Mouse (Mus musculus) adrenal gland (tissue): ENCODE measurements around the gene Pcdh20.

ENCODE experiments used
- intact Hi-C: fragments of 180-260 bp; cut with DNase I; formaldehyde crosslinking; loops from one replicate; pipeline ENCODE4 v1.15.1; 2025
- long read RNA-seq, 2 experiments: library from polyadenylated mRNA; unstranded; transcript quantifications; one replicate each; pipeline ENCODE4 v2.0.0; 2020; ENCODE audit warnings: borderline replicate concordance in 1 of 2; ENCODE audit not compliant: insufficient replicate concordance in 1 of 2

Pcdh20 gene
- long read RNA-seq, experiment 1, partial matches to known transcripts, result 0 of 1 reads
- long read RNA-seq, experiment 1, other reads (novel, unspliced or antisense), result 1 of 1 reads
- long read RNA-seq, experiment 2, result 0 reads

DNA sequence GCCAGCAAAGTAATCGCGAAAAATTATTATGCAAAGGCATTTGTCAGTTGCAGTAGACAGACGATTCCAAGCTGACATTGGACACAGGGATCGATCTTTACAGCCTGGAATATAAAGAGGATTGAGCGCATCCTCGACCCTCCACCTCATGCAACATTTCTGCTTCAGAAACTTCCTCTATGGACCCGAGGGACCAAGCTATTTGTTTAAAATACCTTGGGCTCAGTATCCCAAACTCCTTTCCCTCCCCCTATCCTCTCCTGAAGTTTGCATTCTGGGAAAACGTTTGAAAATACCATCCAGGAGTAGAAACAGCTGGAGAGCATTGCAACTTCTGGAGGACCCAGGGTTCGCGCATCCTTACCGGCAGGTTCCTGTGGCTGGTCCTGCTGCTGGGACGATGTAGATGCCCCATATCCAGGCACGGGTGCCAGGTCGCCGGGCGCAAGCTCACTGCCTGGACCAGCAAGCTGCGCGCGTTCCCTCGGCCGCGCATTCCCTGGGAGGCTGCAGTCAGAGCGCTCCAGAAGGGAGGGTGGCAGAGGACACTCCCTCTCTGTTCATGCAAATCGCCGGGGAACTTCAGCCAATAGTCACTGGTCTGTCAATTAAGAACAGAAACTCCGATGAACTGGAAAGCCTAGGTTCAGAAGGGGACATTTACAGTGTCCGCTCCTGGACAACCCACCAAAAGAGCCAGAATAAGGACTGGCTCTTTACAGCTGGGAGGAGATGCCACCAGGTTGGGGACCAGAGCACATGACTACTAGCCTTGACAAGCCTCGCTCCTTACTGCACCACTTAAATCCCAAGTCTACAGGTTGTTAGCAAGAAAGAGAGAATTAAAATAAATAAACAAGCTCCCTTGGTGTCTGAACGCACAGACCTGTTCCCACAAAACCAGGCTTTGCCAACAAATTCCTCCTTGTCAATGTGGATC is at the start of gene Pcdh20:
TSS of gene Pcdh20 (minus strand) at position 902 of the 940 bp plus-strand sequence.
- intact Hi-C loops, result no loop called here

DNA sequence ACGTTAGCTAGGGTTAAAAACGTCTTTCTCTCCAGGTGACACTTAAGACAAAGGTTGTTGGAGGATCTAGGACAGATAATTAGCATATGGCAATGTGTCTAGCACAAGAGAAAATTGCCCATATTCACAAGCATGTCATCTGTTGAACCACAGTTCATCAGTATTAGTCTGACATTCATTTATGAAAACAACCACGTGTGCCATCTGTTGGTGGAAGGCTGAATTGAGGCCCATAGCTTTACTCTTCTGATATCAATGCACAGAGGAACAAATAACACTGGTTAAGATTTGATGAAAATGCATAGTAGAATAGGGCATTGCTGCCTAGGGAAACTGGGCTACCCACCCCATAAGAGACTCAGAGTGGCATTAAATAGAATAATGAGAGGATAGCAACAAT is 8.7 kb upstream of the Pcdh20 start:
- intact Hi-C loops, result no loop called here

DNA sequence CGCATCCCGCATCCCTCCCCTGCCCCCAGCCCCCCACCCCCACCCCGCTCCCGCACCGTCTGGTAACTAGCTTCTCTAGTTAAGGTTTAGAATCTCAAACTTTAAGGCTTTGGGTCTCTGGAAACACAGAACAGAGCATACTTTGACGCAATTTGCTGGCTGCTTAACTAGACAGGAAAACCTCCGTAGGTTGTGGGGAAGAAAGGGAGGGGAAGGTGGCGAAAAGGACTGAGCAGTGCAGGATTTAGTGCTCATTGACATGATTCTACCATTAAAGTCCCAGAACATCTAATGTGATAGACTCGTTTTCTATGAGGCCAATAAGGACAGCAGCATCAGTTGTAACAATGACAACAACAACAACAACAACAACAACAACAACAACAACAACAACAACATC is 1.2 kb downstream of the Pcdh20 start:
- intact Hi-C loops, result loop anchor here (5.0 kb wide), 1 partner anchor 1003 kb away; no protein-coding TSS in a partner anchor

DNA sequence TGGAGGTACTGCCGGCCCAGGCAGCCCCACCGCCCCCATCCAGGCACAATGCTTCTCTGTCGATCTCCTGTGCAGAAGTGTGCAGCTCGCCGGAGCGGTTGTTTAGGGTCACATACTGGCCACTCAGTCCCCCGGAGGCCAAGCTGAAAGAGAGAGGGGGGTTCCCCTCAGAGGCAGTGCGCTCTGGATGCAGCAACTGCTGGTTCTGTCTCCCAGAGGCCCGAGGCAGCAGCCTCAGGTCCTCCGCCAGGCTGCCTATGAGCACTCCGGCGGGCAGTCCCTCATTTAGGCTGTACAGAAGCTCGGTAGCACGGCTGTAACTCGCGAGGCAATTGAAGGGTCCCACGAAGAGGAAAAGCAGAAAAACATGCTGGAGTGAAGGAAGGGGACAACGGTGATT is 1.8 kb downstream of the Pcdh20 start:
- intact Hi-C loops, result loop anchor here (5.0 kb wide), 1 partner anchor 1002 kb away; no protein-coding TSS in a partner anchor

DNA sequence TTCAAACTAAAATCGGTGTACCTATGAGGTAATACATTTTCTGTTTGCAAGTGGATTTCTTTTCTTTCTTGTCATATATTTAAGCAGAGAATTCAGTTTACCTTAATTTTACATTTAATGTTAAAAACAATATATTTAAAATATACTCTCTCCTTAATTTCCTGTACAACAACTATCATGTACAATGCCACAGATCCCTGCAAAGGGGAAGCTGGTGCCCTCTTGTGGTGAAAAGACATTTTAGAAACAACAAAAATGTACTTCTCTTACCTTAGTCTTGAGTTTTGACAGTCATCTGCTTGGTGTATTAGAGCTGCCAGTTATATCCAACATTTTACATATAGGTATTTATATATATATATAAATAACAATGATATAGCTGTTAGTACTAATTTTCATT is 4.8 kb downstream of the Pcdh20 start:
- intact Hi-C loops, result loop anchor here (5.0 kb wide), 1 partner anchor 999 kb away; no protein-coding TSS in a partner anchor

DNA sequence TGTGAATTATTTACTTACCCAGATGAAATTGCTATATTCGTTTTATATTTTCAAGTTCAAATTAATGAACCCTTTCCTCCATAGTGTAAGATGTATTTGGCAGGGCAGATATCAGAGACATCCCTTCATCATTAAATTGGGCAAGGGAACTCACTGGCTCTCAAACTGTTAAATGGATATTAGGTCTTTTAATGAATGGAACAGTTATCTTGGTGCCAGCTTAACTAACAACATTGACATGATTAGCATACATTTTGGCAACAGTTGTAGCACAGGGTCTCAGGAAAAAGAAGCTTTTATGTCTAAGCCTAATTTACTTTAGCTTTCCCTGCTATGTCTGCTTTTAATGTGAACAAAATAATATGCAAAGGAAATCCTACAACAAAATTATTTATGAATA is 6.8 kb downstream of the Pcdh20 start:
- intact Hi-C loops, result no loop called here

DNA sequence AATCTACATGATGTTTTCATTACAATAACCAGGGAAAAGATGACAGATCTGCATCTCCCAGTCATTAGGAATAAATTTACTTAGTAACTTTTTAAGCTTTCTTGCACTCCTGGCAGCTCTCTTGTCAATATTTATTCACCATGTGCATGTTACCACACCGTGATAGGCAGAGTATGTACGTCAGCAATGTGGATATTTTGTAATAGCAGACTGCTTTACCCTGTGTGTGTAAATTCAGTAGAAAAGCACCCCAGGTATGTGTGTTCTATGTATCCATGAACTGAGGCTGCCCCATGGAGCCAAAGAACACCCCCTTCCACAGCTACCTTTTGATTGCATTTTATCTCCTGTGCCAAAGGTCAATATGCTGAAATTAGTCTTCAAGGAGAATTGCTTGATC is 7.8 kb downstream of the Pcdh20 start:
- intact Hi-C loops, result no loop called here

DNA sequence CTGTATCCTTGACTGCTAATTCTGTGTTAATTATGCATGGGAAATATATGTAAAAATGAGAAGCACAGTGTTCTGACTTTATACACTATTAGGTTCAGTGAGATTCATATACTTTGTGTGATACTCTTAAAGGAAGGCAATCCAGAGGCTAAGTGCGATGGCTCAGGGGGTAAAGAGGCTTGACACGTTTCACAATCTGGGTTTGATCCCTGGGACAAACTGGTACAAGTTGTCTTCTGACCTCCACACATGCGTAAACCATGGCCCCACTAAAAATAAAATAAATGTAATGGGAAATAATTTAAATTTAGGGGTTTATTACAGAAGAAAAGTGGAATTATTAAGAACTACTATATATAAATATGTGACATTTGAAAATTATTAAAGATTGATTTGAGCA is 8.3 kb downstream of the Pcdh20 start:
- intact Hi-C loops, result no loop called here

- intact Hi-C loops, result no loop called here
These were observed 10.5 kb downstream of the Pcdh20 start for GRCm38 (mm10) chr14:88460705-88461104.

- intact Hi-C loops, result no loop called here
These were observed 27.9 kb downstream of the Pcdh20 start for GRCm38 (mm10) chr14:88443304-88443703.

DNA sequence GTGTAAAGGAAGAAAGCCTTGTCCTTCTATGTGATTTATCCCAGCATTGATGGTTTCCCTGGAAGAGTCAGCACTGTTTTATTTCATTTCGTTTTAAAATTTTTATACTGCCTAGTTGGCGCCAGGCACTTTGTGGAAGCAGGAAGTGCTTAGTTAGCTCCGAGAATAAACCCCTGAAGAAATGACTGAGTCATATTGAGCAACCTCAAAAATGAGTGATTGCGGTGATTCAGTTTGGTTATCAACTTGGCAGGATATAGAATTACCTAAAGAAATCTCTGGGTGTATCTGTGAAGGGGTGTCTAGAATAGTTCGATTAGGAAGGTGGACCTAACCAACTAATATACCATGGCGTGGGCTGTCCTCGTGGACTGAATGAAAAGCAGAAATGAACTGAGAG is 41.8 kb downstream of the Pcdh20 start:
- intact Hi-C loops, result no loop called here

DNA sequence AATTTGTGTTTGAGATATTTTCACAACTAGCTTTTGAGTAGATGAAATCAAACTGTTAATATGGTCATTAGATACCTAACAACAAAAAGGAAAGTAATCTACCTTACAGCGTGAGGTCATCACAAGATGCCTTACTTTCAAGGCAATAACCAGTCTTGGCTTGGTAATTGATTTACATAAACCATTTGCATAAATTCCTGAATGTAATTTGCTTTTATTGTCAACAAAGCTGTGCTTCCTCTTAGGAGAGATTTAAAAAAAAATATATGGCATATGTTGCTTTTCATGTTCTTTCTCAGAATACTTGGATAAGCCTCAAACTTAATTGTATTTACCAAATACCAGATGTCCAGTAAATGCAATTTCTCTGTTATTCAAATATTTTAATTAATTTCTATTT is 43.8 kb downstream of the Pcdh20 start:
- intact Hi-C loops, result no loop called here
